Mouse (Mus musculus) kidney, postnatal 0 days (tissue): ENCODE data around the gene Zfhx3. TPM values are rescaled to one million over a fixed set of nuclear protein-coding genes. Genes with fewer than 3 reads are reported as not detected.

ENCODE experiments used
- ATAC-seq: fragments of 200-750 bp; cut with Nextera tagmentation; replicated peaks from 2 replicates; pipeline ENCODE4 v1.8.0; 2017; ENCODE audit warnings: low read depth, moderate number of reproducible peaks, moderate TSS enrichment, moderate library complexity; ENCODE audit not compliant: low FRiP score
- DNase-seq: peaks from one replicate; pipeline ENCODE4 v3.0.0-alpha.2; 2016; ENCODE audit warnings: low spot score
- H3K27ac ChIP-seq: fragments of 300-500 bp; sonication (generic); 2 replicates; pipeline ENCODE4 v1.5.1; 2014; ENCODE audit warnings: mild to moderate bottlenecking
- H3K27me3 ChIP-seq: fragments of 300-500 bp; sonication (generic); 2 replicates; pipeline ENCODE4 v1.6.1; 2014; ENCODE audit warnings: low read length, mixed read lengths; ENCODE audit not compliant: insufficient read depth
- H3K36me3 ChIP-seq: fragments of 300-500 bp; sonication (generic); 2 replicates; pipeline ENCODE4 v1.6.1; 2014; ENCODE audit warnings: low read length, mixed read lengths; ENCODE audit not compliant: insufficient read depth
- H3K4me1 ChIP-seq: fragments of 300-500 bp; sonication (generic); replicated peaks from 2 replicates; pipeline ENCODE4 v1.6.1; 2014; ENCODE audit warnings: antibody characterized with exemption, low read length, mixed read lengths; ENCODE audit not compliant: insufficient read depth
- H3K4me2 ChIP-seq: fragments of 300-500 bp; sonication (generic); 2 replicates; pipeline ENCODE4 v1.6.1; 2014; ENCODE audit warnings: mild to moderate bottlenecking, low read length, moderate library complexity, mixed read lengths
- H3K4me3 ChIP-seq: fragments of 300-500 bp; sonication (generic); replicated peaks from 2 replicates; pipeline ENCODE4 v1.5.1; 2014; ENCODE audit warnings: low read depth, low read length
- H3K9ac ChIP-seq: fragments of 300-500 bp; sonication (generic); 2 replicates; pipeline ENCODE4 v1.6.1; 2014; ENCODE audit warnings: low read depth, low read length
- H3K9me3 ChIP-seq: fragments of 300-500 bp; sonication (generic); replicated peaks from 2 replicates; pipeline ENCODE4 v1.6.1; 2016; ENCODE audit warnings: low read length, inconsistent platforms, mixed read lengths
- CTCF ChIP-seq: IDR thresholded peaks from 2 replicates; pipeline ENCODE4 v1.5.1; 2016; ENCODE audit warnings: antibody characterized with exemption, low read depth, mild to moderate bottlenecking, moderate library complexity
- WGBS: fragments of 180-500 bp; shearing (Covaris S2); extraction: QIAGEN DNeasy Blood & Tissue Kit; methylation state at CpG from one replicate; pipeline ENCODE4 v1.1.7; 2014; 5-methylcytosine and 5-hydroxymethylcytosine counted together
- polyA plus RNA-seq: library from polyadenylated mRNA; unstranded; fragments of >200 nt; fragmentation: Nextera tagmentation; extraction: Ambion mirVana; gene quantifications from 2 replicates; pipeline ENCODE4 v1.2.1, GENCODE M21; 2015

The Zfhx3 gene
- polyA plus RNA-seq, 1 experiment from 2014 or later = 5.0 TPM

- H3K9ac ChIP-seq = no peak overlapping the region
- H3K27ac ChIP-seq = no peak overlapping the region
- H3K27me3 ChIP-seq = no peaks in the 10 kb centered on the region
- TF ChIP-seq CTCF = peak; percentile 85
- ATAC-seq (0 out of 2 replicates have a peak, but pooled peaks have one; percentile 6), DNase-seq (peak; percentile 91)
- no peaks in the 10 kb centered on the region for H3K36me3 ChIP-seq
- H3K4me1 ChIP-seq = peaks cover 15% of the 10 kb centered on the region
- no peaks in the 10 kb centered on the region for H3K9me3 ChIP-seq
- H3K4me2 ChIP-seq = peak overlapping the region; percentile 53
- 22% methylated on average over 12 of the region's 12 CpGs for WGBS
- H3K4me3 ChIP-seq = peak overlapping the region; percentile 6; the same call in 1 of the 2 replicates
Measured at GRCm38 (mm10) chr8:108886599-108887255, 944.3 kb downstream of the Zfhx3 start.

- H3K9me3 ChIP-seq = no peaks in the 10 kb centered on the region
- no peak overlapping the region for H3K27ac ChIP-seq
- H3K4me3 ChIP-seq = no peak overlapping the region
- H3K4me2 ChIP-seq = peak overlapping the region; percentile 53
- DNase-seq = no peak
- no peaks in the 10 kb centered on the region for H3K36me3 ChIP-seq
- 73% methylated on average over 14 of the region's 14 CpGs for WGBS
- H3K9ac ChIP-seq = no peak overlapping the region
- no peaks in the 10 kb centered on the region for H3K27me3 ChIP-seq
- 0 out of 2 replicates have a peak, but pooled peaks have one; percentile 9 for ATAC-seq
- peaks cover 15% of the 10 kb centered on the region for H3K4me1 ChIP-seq
- no peak for TF ChIP-seq CTCF
Measured at GRCm38 (mm10) chr8:108887256-108887615, 944.8 kb downstream of the Zfhx3 start.

GRCm38 (mm10) chr8:108887890-108888289 is 945.4 kb downstream of the Zfhx3 start:
- Histone ChIP-seq H3K4me2 (no peak overlapping the region), H3K4me3 (no peak overlapping the region), H3K9ac (no peak overlapping the region), H3K27ac (no peak overlapping the region), H3K36me3 (no peaks in the 10 kb centered on the region), H3K27me3 (no peaks in the 10 kb centered on the region), H3K9me3 (no peaks in the 10 kb centered on the region), H3K4me1 (peaks cover 15% of the 10 kb centered on the region)
- no peak for DNase-seq
- ATAC-seq = no peak
- no peak for TF ChIP-seq CTCF
- 93% methylated on average over 8 of the region's 8 CpGs for WGBS

- ATAC-seq = no peak
Measured at GRCm38 (mm10) chr8:108888924-108889323, 946.5 kb downstream of the Zfhx3 start.

GRCm38 (mm10) chr8:108889406-108889805 is 947.0 kb downstream of the Zfhx3 start:
- no peaks in the 10 kb centered on the region for H3K36me3 ChIP-seq
- H3K9ac ChIP-seq = no peak overlapping the region
- no peak for ATAC-seq
- H3K4me3 ChIP-seq = no peak overlapping the region
- no peak overlapping the region for H3K4me2 ChIP-seq
- peaks cover 15% of the 10 kb centered on the region for H3K4me1 ChIP-seq
- H3K9me3 ChIP-seq = no peaks in the 10 kb centered on the region
- 65% methylated on average over 5 of the region's 5 CpGs for WGBS
- H3K27ac ChIP-seq = no peak overlapping the region
- no peaks in the 10 kb centered on the region for H3K27me3 ChIP-seq
- DNase-seq = no peak
- TF ChIP-seq CTCF = no peak

More at GRCm38 (mm10) chr8:108888924-108889323, 946.5 kb downstream of the Zfhx3 start:
- TF ChIP-seq CTCF = no peak
- no peak overlapping the region for H3K27ac ChIP-seq
- no peaks in the 10 kb centered on the region for H3K36me3 ChIP-seq
- no peak overlapping the region for H3K9ac ChIP-seq
- peaks cover 15% of the 10 kb centered on the region for H3K4me1 ChIP-seq
- 31% methylated on average over 4 of the region's 4 CpGs for WGBS
- no peaks in the 10 kb centered on the region for H3K27me3 ChIP-seq
- no peak overlapping the region for H3K4me2 ChIP-seq
- DNase-seq = no peak
- H3K9me3 ChIP-seq = no peaks in the 10 kb centered on the region
- no peak overlapping the region for H3K4me3 ChIP-seq

GRCm38 (mm10) chr8:108894287-108894686 is 951.8 kb downstream of the Zfhx3 start:
- WGBS = 18% methylated on average over 10 of the region's 10 CpGs
- Histone ChIP-seq H3K9me3 (no peaks in the 10 kb centered on the region), H3K36me3 (no peaks in the 10 kb centered on the region), H3K4me1 (peaks cover 34% of the 10 kb centered on the region), H3K9ac (no peak overlapping the region), H3K4me3 (no peak overlapping the region), H3K27me3 (no peaks in the 10 kb centered on the region), H3K27ac (peak overlapping the region; percentile 54), H3K4me2 (no peak overlapping the region)
- no peak for TF ChIP-seq CTCF
- peak; percentile 89 for DNase-seq
- ATAC-seq = no peak
